In the genomic region with DNA sequence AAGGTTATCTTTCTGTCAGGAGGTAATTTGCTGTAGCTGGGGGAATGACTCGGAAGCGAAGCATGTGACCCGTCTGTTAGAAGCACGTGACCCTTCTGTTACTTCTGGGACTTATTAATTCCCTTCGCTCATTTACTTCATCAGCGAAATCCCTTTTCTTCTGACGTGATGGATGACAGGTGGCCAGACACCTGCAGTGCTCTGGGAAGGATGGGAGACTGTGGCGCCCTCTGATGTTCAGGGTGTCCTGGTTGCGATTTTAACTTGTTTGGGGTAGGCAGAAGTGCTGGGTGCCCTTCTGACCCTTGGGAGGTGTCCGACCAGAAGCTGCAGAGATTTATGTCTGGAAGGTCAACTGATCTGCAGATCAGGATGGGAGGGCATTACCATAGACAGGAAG, we compare ENCODE assay signal across 20 mouse cellular contexts.
DNase-seq lines count a peak whose midpoint lies in the region; ATAC-seq and TF ChIP-seq lines count a peak whose summit lies in the region.
"Had no signal": no experiment of that assay in that cellular context is flagged by ENCODE, and none has a peak within 500 bp of the region (broad histone marks: within the 10 kb centered on the region; RNA-seq: fewer than 3 reads in every experiment).

No protein-coding gene starts in this region.

- TF ChIP-seq CTCF in liver, postnatal 0 days (IDR thresholded peaks at IDR 0.05; ENCODE audit: low read depth): 0 out of 2 replicates have a peak, but pooled peaks have one; percentile 16
- peak; percentile 27; the same call in 1 of the 2 replicates for TF ChIP-seq CTCF in bone marrow, adult 2 months (IDR thresholded peaks at IDR 0.05; ENCODE audit: control insufficient read depth, insufficient read depth, low read length)

- H3K4me3 ChIP-seq in liver, postnatal 0 days (ENCODE audit: low read depth, low read length): no peak overlapping the region
- no peak overlapping the region for H3K4me3 ChIP-seq in liver, embryonic 11.5 days (ENCODE audit: low read depth, low read length)
- H3K4me3 ChIP-seq in bone marrow, adult 2 months (replicated peaks; ENCODE audit: control insufficient read depth, low read depth, low read length): no peak overlapping the region
- H3K4me3 ChIP-seq in embryonic facial prominence, embryonic 10.5 days: no peak overlapping the region
- H3K4me3 ChIP-seq: forebrain, embryonic 10.5 days; heart, embryonic 15.5 days; hindbrain, embryonic 13.5 days; limb, embryonic 12.5 days; neural tube, embryonic 12.5 days had no signal

- no peak for TF ChIP-seq EP300 in liver, postnatal 0 days (IDR thresholded peaks at IDR 0.05; ENCODE audit: low read depth)

- 72% methylated on average over 10 of the region's 10 CpGs for WGBS in liver, postnatal 0 days (ENCODE audit: insufficient replicate concordance)
- WGBS in liver, embryonic 11.5 days: 50% methylated on average over 10 of the region's 10 CpGs
- WGBS in bone marrow, adult 2 months: 71% methylated on average over 10 of the region's 10 CpGs
- 59% methylated on average over 10 of the region's 10 CpGs for WGBS in embryonic facial prominence, embryonic 10.5 days

- no peaks in the 10 kb centered on the region for H3K9me3 ChIP-seq in liver, postnatal 0 days (ENCODE audit: low read length)
- H3K9me3 ChIP-seq in liver, embryonic 11.5 days (ENCODE audit: control insufficient read depth, low read length): no peaks in the 10 kb centered on the region
- H3K9me3 ChIP-seq in embryonic facial prominence, embryonic 10.5 days: no peaks in the 10 kb centered on the region
- H3K9me3 ChIP-seq: forebrain, embryonic 10.5 days; heart, embryonic 15.5 days; hindbrain, embryonic 13.5 days; limb, embryonic 12.5 days; neural tube, embryonic 12.5 days had no signal

- peaks cover 2% of the 10 kb centered on the region; the same call in 1 of the 2 replicates for H3K4me1 ChIP-seq in liver, postnatal 0 days (ENCODE audit: insufficient read depth)
- no peaks in the 10 kb centered on the region for H3K4me1 ChIP-seq in liver, embryonic 11.5 days (replicated peaks; ENCODE audit: control insufficient read depth, insufficient read depth, low read length)
- H3K4me1 ChIP-seq in bone marrow, adult 2 months (ENCODE audit: control insufficient read depth, insufficient read depth, low read length): peaks cover 4% of the 10 kb centered on the region
- H3K4me1 ChIP-seq in embryonic facial prominence, embryonic 10.5 days: peaks cover 9% of the 10 kb centered on the region
- H3K4me1 ChIP-seq: neural tube, embryonic 12.5 days had no signal

- no peaks in the 10 kb centered on the region for H3K36me3 ChIP-seq in liver, postnatal 0 days (replicated peaks; ENCODE audit: insufficient read depth, low read length)
- no peaks in the 10 kb centered on the region for H3K36me3 ChIP-seq in liver, embryonic 11.5 days (ENCODE audit: control insufficient read depth, insufficient read depth, low read length)
- H3K36me3 ChIP-seq in embryonic facial prominence, embryonic 10.5 days (replicated peaks): no peaks in the 10 kb centered on the region
- H3K36me3 ChIP-seq: forebrain, embryonic 10.5 days; heart, embryonic 15.5 days; hindbrain, embryonic 13.5 days; limb, embryonic 12.5 days; neural tube, embryonic 12.5 days had no signal

- no peak for ATAC-seq in liver, postnatal 0 days
- ATAC-seq in liver, embryonic 11.5 days (replicated peaks; ENCODE audit: low FRiP score): no peak
- ATAC-seq: intestine, embryonic 16.5 days; lung, postnatal 0 days had no signal

- no peak overlapping the region for H3K9ac ChIP-seq in liver, postnatal 0 days (replicated peaks)
- H3K9ac ChIP-seq in liver, embryonic 11.5 days (ENCODE audit: low read depth, low read length): no peak overlapping the region
- H3K9ac ChIP-seq: heart, embryonic 15.5 days; hindbrain, embryonic 13.5 days; limb, embryonic 12.5 days; liver, embryonic 14.5 days; neural tube, embryonic 12.5 days had no signal

- no peak overlapping the region for H3K27ac ChIP-seq in liver, postnatal 0 days (ENCODE audit: low read depth)
- no peak overlapping the region for H3K27ac ChIP-seq in liver, embryonic 11.5 days (ENCODE audit: low read depth, low read length)
- H3K27ac ChIP-seq in bone marrow, adult 2 months (ENCODE audit: control insufficient read depth, insufficient read depth, low read depth, low read length, poor library complexity): no peak overlapping the region
- H3K27ac ChIP-seq in embryonic facial prominence, embryonic 10.5 days (replicated peaks): no peak overlapping the region
- H3K27ac ChIP-seq: forebrain, embryonic 10.5 days; heart, embryonic 15.5 days; hindbrain, embryonic 13.5 days; limb, embryonic 12.5 days; liver, embryonic 14.5 days; neural tube, embryonic 12.5 days; stomach, postnatal 0 days had no signal

- no peak for TF ChIP-seq POLR2A in bone marrow, adult 2 months (IDR thresholded peaks at IDR 0.05; ENCODE audit: borderline replicate concordance, control insufficient read depth, low read depth, low read length)

- no peak overlapping the region for H3K4me2 ChIP-seq in liver, postnatal 0 days (ENCODE audit: low read depth, low read length)
- H3K4me2 ChIP-seq in liver, embryonic 11.5 days: no peak overlapping the region
- H3K4me2 ChIP-seq: heart, embryonic 15.5 days; hindbrain, embryonic 13.5 days; limb, embryonic 12.5 days; neural tube, embryonic 12.5 days had no signal

- DNase-seq in liver, postnatal 0 days: no peak
- no peak for DNase-seq in liver, embryonic 11.5 days (ENCODE audit: low spot score)
- peak; percentile 49 to 59 for DNase-seq in cerebellum, postnatal 25 days
- DNase-seq in thymus, postnatal 36 days: peak; percentile 43 to 56
- DNase-seq in embryonic facial prominence, embryonic 10.5 days (ENCODE audit: low spot score): no peak
- no peak for DNase-seq in layer of hippocampus, postnatal 25 days (ENCODE audit: extremely low spot score in 1 of 2, low spot score in 1 of 2)
- DNase-seq: adrenal gland, adult 2 months; gastrocnemius, postnatal 10 days; heart, adult 18-20 months; right cerebral cortex, postnatal 14 days had no signal

- no peaks in the 10 kb centered on the region for H3K27me3 ChIP-seq in liver, postnatal 0 days (ENCODE audit: insufficient read depth, low read length)
- no peaks in the 10 kb centered on the region for H3K27me3 ChIP-seq in liver, embryonic 11.5 days (replicated peaks; ENCODE audit: control insufficient read depth, insufficient read depth, low read length)
- no peaks in the 10 kb centered on the region for H3K27me3 ChIP-seq in embryonic facial prominence, embryonic 10.5 days (replicated peaks; ENCODE audit: low read depth, poor library complexity, severe bottlenecking)
- H3K27me3 ChIP-seq: heart, embryonic 15.5 days; hindbrain, embryonic 13.5 days; neural tube, embryonic 12.5 days had no signal

Comparison
In these comparisons a context has a peak if more than half of its experiments do, and no peak if none do; other contexts are left out.
1. DNase-seq: peak in cerebellum, postnatal 25 days (2 of 2) and thymus, postnatal 36 days (2 of 2); none in liver, postnatal 0 days (single experiment), liver, embryonic 11.5 days (single experiment), embryonic facial prominence, embryonic 10.5 days (single experiment) and layer of hippocampus, postnatal 25 days (0 of 2).